Mouse (Mus musculus): Measurements from ENCODE around the gene Gpr18. TPM values are rescaled to one million over a fixed set of nuclear protein-coding genes. Genes with fewer than 3 reads are reported as not detected.
"Not testable (repeated sequence)": the region's sequence is repeated elsewhere in the genome, so short reads cannot be mapped to it uniquely, and the experiment has no call there.

Gpr18 gene
- polyA plus RNA-seq, 1 experiment from 2014 or later = 0.32 TPM

DNA sequence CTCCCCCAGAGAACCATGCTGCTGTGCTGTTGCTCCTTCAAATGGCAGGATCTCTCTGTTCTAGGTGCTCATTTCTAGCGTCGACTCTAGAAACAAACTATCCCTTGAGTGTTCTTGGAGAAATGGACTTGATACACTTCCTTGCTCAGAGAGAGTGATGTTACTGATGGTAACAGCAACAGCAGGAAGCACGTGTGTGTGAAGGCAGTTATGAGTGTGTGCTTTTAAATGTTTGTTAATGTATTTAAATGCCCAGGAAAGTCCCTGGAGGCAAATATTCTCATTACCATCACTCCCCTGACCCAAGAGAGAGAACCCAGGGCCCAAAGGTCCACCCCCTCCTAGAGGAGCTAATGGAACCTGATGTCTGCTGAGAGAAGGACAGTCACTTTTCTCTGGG lies 49.0 kb downstream of the Gpr18 start:
- Histone ChIP-seq H3K27me3 (replicated peaks; ENCODE audit: insufficient read depth, low read length) (no peaks in the 10 kb centered on the region), H3K4me1 (ENCODE audit: insufficient read depth, low read depth, low read length) (no peaks in the 10 kb centered on the region), H3K9ac (replicated peaks; ENCODE audit: low read depth) (no peak overlapping the region), H3K4me2 (replicated peaks; ENCODE audit: low read depth, low read length) (no peak overlapping the region), H3K9me3 (ENCODE audit: low read length) (no peaks in the 10 kb centered on the region), H3K36me3 (ENCODE audit: insufficient read depth, low read length) (no peaks in the 10 kb centered on the region), H3K4me3 (ENCODE audit: low read depth, low read length) (no peak overlapping the region), H3K27ac (ENCODE audit: low read length) (no peak overlapping the region)
- ATAC-seq (no peak), DNase-seq (ENCODE audit: low spot score) (no peak)
- TF ChIP-seq EP300 (IDR thresholded peaks at IDR 0.05) = no peak
- no peak for TF ChIP-seq CTCF (IDR thresholded peaks at IDR 0.05)
- WGBS = 58% methylated on average over 3 of the region's 3 CpGs

DNA sequence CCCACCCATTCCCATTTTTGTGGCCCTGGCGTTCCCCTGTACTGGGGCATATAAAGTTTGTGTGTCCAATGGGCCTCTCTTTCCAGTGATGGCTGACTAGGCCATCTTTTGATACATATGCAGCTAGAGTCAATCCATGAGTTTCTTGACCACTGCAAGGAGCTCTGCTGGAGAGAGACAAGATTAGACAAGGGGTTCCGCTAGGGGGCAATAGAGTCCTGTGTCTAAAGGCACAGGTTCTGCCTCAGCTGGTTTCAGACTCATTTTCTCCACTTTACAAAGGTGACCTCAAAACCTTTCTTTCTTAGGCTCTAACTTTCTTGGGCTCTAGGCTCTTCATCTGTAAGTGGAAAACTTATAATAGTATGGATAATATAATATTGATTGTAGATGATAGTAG lies 50.4 kb downstream of the Gpr18 start:
- not testable (repeated sequence) for H3K36me3 ChIP-seq (ENCODE audit: insufficient read depth, low read length); H3K9me3 ChIP-seq (ENCODE audit: low read length); H3K4me1 ChIP-seq (ENCODE audit: insufficient read depth, low read depth, low read length); H3K4me2 ChIP-seq (replicated peaks; ENCODE audit: low read depth, low read length); H3K4me3 ChIP-seq (ENCODE audit: low read depth, low read length); H3K27ac ChIP-seq (ENCODE audit: low read length); H3K9ac ChIP-seq (replicated peaks; ENCODE audit: low read depth); H3K27me3 ChIP-seq (replicated peaks; ENCODE audit: insufficient read depth, low read length)
- ATAC-seq (peak; percentile 60), DNase-seq (ENCODE audit: low spot score) (peak; percentile 88)
- peak; percentile 85 for TF ChIP-seq CTCF (IDR thresholded peaks at IDR 0.05)
- 0% methylated on average over 1 of the region's 2 CpGs for WGBS

Other genes starting within 250 kb of the Gpr18 start
- 19.8 and 22.4 TPM in 2 replicates for gene Dock9, start 117.9 kb downstream of the Gpr18 start, polyA plus RNA-seq (2015; fragmentation: Nextera tagmentation; extraction: Ambion mirVana)
- gene Ubac2, start 37.2 kb downstream of the Gpr18 start, polyA plus RNA-seq (2015; fragmentation: Nextera tagmentation; extraction: Ambion mirVana) = 38.5 and 43.2 TPM in 2 replicates
- gene Gpr183, start 49.4 kb upstream of the Gpr18 start, polyA plus RNA-seq (2015; fragmentation: Nextera tagmentation; extraction: Ambion mirVana) = 1.6 TPM in 2 replicates
- gene Timm8a2, start 118.9 kb upstream of the Gpr18 start, polyA plus RNA-seq (2015; fragmentation: Nextera tagmentation; extraction: Ambion mirVana) = not detected in 2 replicates
- 162 and 170 TPM in 2 replicates for gene Tm9sf2, start 191.3 kb upstream of the Gpr18 start, polyA plus RNA-seq (2015; fragmentation: Nextera tagmentation; extraction: Ambion mirVana)